ENCODE assay signal across 17 mouse cellular contexts in the genomic region with DNA sequence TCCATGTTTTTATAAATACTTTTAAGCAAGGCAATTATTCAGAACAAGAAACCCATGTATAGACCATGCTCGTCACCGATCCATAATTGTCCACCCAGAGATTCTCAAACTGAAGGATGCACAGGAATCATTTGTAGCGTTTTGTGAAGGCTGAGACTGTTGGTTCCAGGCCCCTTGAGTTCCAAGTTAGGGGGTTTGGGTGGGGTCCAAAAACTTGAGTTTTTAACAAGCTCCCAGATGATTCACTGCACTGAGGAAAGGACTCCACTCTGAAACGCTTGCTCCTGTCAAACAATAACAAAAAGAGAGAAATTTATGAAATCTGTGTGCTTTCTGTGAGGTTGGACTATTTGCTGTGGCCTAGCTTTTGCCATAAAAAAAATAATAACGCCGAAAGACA.
"Had no signal": no experiment of that assay in that cellular context is flagged by ENCODE, and none has a peak within 500 bp of the region (broad histone marks: within the 10 kb centered on the region; RNA-seq: fewer than 3 reads in every experiment).

No protein-coding gene starts in this region.

- H3K4me3 ChIP-seq: intestine, embryonic 15.5 days; limb, embryonic 13.5 days; lung, embryonic 15.5 days had no signal

- H3K4me2 ChIP-seq: intestine, embryonic 15.5 days; limb, embryonic 13.5 days; lung, embryonic 15.5 days; midbrain, embryonic 11.5 days had no signal

- H3K36me3 ChIP-seq: intestine, embryonic 15.5 days; limb, embryonic 13.5 days; lung, embryonic 15.5 days had no signal

- ATAC-seq: intestine, embryonic 15.5 days; liver, postnatal 0 days had no signal

- H3K9me3 ChIP-seq: intestine, embryonic 15.5 days; limb, embryonic 13.5 days; lung, embryonic 15.5 days had no signal

- H3K27me3 ChIP-seq: intestine, embryonic 15.5 days; limb, embryonic 13.5 days; lung, embryonic 15.5 days had no signal

- H3K4me1 ChIP-seq: intestine, embryonic 15.5 days had no signal

- H3K27ac ChIP-seq: intestine, embryonic 15.5 days; limb, embryonic 13.5 days; liver, embryonic 14.5 days; lung, embryonic 15.5 days; stomach, postnatal 0 days had no signal

- DNase-seq: kidney, adult 18-20 months; kidney, adult 9 months; kidney, postnatal 25 days; left cerebral cortex, postnatal 4 days; liver, postnatal 0 days; lung, postnatal 10 days; lung, postnatal 4 days; midbrain, embryonic 14.5 days; right cerebral cortex, postnatal 4 days; thymus, adult 2 months; thymus, postnatal 14 days had no signal

- H3K9ac ChIP-seq: intestine, embryonic 15.5 days; limb, embryonic 13.5 days; liver, embryonic 14.5 days; liver, postnatal 0 days; lung, embryonic 15.5 days had no signal
